ENCODE assay signal across 8 mouse cellular contexts in the genomic region with DNA sequence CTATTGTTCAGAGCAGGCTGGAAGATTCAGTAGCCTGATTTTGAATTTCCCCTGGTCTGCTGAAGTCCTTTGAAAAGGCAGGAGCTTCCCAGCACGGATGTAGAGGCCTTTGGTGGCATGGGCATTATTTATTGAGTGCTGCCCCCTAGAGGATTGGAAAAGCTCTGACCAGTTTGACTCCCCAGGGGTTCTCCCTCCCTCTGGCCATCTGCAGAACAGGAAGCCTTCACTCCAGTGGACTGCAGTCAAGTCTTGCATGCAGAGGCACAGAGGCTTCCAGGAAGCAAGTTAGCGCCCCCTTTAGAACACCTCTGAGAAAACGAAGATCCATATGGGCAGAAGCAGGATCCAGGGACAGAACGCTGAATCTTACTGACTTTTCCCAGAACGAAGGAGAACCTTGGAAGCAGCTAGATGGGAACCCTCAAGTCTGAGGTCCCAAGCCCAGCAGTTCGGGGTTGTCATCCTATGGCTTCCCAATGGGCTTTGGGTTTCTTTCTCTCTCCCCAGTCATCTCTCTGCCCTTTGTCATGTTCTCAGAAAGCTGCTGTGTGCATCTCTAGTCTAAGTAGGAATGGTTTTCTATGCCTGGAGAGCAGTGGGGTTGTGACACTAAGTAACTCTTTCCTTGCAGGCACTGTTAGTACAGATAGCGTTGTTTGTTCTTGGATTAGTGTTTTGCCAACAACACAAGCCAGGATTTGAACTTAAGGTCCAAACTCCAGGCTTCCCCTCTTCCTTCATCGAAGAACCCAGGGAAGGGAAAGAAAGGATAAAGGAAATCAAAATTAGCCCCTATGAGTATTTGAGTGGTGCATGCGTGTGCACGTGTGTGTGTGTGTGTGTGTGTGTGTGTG. TPM values are rescaled to one million over a fixed set of nuclear protein-coding genes. Genes with fewer than 3 reads are reported as not detected.
DNase-seq lines count a peak whose midpoint lies in the region; TF ChIP-seq lines count a peak whose summit lies in the region.
"Had no signal": no experiment of that assay in that cellular context is flagged by ENCODE, and none has a peak within 500 bp of the region (broad histone marks: within the 10 kb centered on the region; RNA-seq: fewer than 3 reads in every experiment).

No protein-coding gene starts in this region.

- no peak overlapping the region for H3K27ac ChIP-seq in cortical plate, adult 2 months (ENCODE audit: insufficient read depth, low read length)
- H3K27ac ChIP-seq in heart, embryonic 10.5 days, result no peak overlapping the region
- H3K27ac ChIP-seq: limb, embryonic 13.5 days had no signal

- TF ChIP-seq CTCF in E14TG2a.4 (conservative IDR thresholded peaks at IDR 0.05; ENCODE audit: low read length), result peak; percentile 64
- peak; percentile 71 for TF ChIP-seq CTCF in cortical plate, adult 2 months (IDR thresholded peaks at IDR 0.05; ENCODE audit: extremely low read depth, insufficient read depth, low read length)

- DNase-seq in ZHBTc4 (ENCODE audit: low read depth, low spot score), result peak; percentile 93
- DNase-seq in heart, embryonic 10.5 days (ENCODE audit: low spot score), result peak; percentile 92
- DNase-seq in kidney, postnatal 25 days, result peak; percentile 87 to 91
- DNase-seq in lung, adult 18-20 months, result peak; percentile 85 to 92
- DNase-seq in right cerebral cortex, postnatal 14 days, result peak; percentile 61

- no peak overlapping the region for H3K4me3 ChIP-seq in E14TG2a.4 (replicated peaks; ENCODE audit: low read length)
- H3K4me3 ChIP-seq in cortical plate, adult 2 months (ENCODE audit: insufficient read depth, low read length), result no peak overlapping the region
- no peak overlapping the region for H3K4me3 ChIP-seq in heart, embryonic 10.5 days
- H3K4me3 ChIP-seq: limb, embryonic 13.5 days had no signal

- 26% methylated on average over 10 of the region's 10 CpGs for WGBS in heart, embryonic 10.5 days

- H3K27me3 ChIP-seq in E14TG2a.4 (ENCODE audit: insufficient read depth, low read length), result peaks cover 51% of the 10 kb centered on the region
- H3K27me3 ChIP-seq in heart, embryonic 10.5 days (ENCODE audit: insufficient read depth, poor library complexity, severe bottlenecking), result peaks cover 37% of the 10 kb centered on the region

- H3K9me3 ChIP-seq in E14TG2a.4 (ENCODE audit: low read length), result no peaks in the 10 kb centered on the region
- no peaks in the 10 kb centered on the region for H3K9me3 ChIP-seq in heart, embryonic 10.5 days
- H3K9me3 ChIP-seq: limb, embryonic 13.5 days had no signal

- H3K36me3 ChIP-seq in E14TG2a.4 (ENCODE audit: insufficient read depth, low read length), result no peaks in the 10 kb centered on the region
- no peaks in the 10 kb centered on the region for H3K36me3 ChIP-seq in heart, embryonic 10.5 days
- H3K36me3 ChIP-seq: limb, embryonic 13.5 days had no signal

- no peak for TF ChIP-seq POLR2A in cortical plate, adult 2 months (IDR thresholded peaks at IDR 0.05; ENCODE audit: extremely low read depth, insufficient read depth, low read length)

- H3K4me1 ChIP-seq in E14TG2a.4 (replicated peaks; ENCODE audit: low read depth, low read length), result peaks cover 35% of the 10 kb centered on the region
- H3K4me1 ChIP-seq in cortical plate, adult 2 months (ENCODE audit: control insufficient read depth, insufficient read depth, low read length), result peaks cover 2% of the 10 kb centered on the region; the same call in 1 of the 2 replicates
- H3K4me1 ChIP-seq in heart, embryonic 10.5 days, result peaks cover 30% of the 10 kb centered on the region

RNA-seq across cellular contexts. Expression of gene Nrp2, which starts 1.8 kb away (rescaled TPM):
- 7.7 and 8.8 TPM in 2 replicates for polyA plus RNA-seq in cortical plate, adult 2 months (2012; rRNA removed)
- polyA plus RNA-seq in heart, embryonic 10.5 days (2016; fragmentation: Nextera tagmentation; extraction: Ambion mirVana), result 7.0 and 18.0 TPM in 2 replicates
